Mouse (Mus musculus): ENCODE measurements around the gene Specc1l. TPM values are rescaled to one million over a fixed set of nuclear protein-coding genes. Genes with fewer than 3 reads are reported as not detected.

Gene Specc1l
- polyA plus RNA-seq, 1 experiment from 2014 or later = 41.9 TPM

DNA sequence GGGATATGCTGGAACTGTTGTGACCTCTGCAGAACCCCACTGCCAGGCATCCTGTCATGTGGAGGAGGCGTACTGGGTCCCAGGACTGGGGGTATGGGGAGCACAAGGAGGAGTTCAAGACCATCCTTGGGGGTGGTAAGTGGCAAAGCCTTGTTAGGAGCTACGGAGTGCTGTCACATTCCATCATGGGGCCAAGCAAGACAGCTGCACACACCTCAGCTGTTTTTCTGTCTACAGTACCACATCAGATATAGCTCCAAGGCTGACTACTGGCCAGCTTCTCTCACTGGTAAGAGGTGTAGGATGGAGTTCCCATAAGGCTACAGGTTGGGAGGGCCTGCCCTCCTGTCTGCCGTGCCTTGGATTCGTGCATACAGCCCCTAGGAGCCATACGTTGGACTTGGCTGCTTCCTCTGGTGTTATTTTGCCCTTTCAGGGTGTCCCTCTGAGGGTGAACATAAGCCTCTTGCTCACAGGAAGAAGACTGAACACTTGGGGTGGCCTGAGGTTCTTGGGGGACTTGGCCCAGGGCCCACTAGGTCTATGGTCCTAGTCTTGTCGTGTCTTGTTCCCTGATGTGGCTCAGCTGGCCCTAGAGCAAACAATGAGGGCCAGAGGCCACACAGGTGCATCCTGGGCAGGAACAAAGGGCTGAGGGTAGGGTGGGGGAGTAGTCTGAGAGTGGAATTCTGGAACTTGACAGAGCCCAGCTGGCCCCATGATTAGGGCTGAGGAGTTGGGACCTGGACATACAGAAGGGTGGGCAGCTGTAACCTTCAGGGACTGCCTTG lies 102.5 kb downstream of the Specc1l start:
- Histone ChIP-seq H3K4me1 (peaks cover 21% of the 10 kb centered on the region), H3K27ac (peak overlapping the region; percentile 21; the same call in 1 of the 2 replicates), H3K9me3 (replicated peaks) (no peaks in the 10 kb centered on the region), H3K27me3 (ENCODE audit: low read depth, poor library complexity, severe bottlenecking) (peaks cover 44% of the 10 kb centered on the region), H3K4me3 (no peak overlapping the region), H3K36me3 (peaks cover 35% of the 10 kb centered on the region)
- DNase-seq (ENCODE audit: low spot score) = no peak
- WGBS = 71% methylated on average over 6 of the region's 6 CpGs

DNA sequence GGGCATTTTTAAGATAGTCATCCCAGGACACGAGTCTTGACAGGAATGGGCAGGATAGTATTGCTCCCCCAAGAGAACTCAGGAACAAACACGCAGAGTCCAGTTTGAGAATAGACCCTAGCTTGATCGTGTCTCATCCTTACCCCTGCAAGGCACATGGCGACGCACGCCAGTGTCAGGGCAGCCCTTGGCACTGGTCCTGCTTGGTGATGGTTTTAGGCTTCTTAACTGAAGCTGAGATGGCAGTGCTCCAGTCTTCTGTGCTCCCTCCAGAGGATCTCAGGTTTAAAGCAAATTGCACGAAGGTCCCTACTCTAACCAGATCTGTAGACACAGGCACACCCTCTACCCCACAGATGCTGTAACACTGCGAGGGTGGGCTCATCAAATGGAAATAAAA lies 103.9 kb downstream of the Specc1l start:
- H3K27me3 ChIP-seq (ENCODE audit: low read depth, poor library complexity, severe bottlenecking) = peaks cover 52% of the 10 kb centered on the region
- no peak for DNase-seq (ENCODE audit: low spot score)
- H3K9me3 ChIP-seq (replicated peaks) = no peaks in the 10 kb centered on the region
- H3K4me3 ChIP-seq = no peak overlapping the region
- 79% methylated on average over 8 of the region's 8 CpGs for WGBS
- peaks cover 21% of the 10 kb centered on the region for H3K36me3 ChIP-seq
- peaks cover 24% of the 10 kb centered on the region for H3K4me1 ChIP-seq
- no peak overlapping the region for H3K27ac ChIP-seq

DNA sequence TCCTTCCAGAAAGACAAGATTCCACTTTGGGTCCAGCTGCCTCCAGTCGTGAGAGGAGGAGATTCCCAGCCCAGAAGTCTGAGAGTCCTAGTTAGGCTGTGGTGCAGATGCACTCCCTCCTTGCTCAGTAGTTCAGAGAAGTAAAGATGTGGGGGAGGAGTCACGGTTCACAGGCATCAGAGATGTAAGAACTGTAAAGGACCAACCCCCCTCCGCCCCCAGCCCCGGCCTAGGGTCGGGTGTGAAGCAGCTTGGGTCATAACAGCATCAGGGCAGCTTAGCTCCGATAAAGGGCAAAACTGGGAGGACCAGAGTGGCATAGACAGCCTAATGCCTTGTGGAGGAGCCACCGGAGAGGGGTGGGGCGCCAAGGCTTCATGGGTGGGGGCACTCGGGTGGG lies 104.6 kb downstream of the Specc1l start:
- Histone ChIP-seq H3K27ac (0 out of 2 replicates have a peak overlapping the region, but pooled peaks have one; percentile 48), H3K4me3 (peak overlapping the region; percentile 51), H3K27me3 (ENCODE audit: low read depth, poor library complexity, severe bottlenecking) (peaks cover 52% of the 10 kb centered on the region), H3K36me3 (peaks cover 14% of the 10 kb centered on the region), H3K9me3 (replicated peaks) (no peaks in the 10 kb centered on the region), H3K4me1 (peaks cover 24% of the 10 kb centered on the region)
- DNase-seq (ENCODE audit: low spot score) = peak; percentile 37
- 7% methylated on average over 9 of the region's 9 CpGs for WGBS

DNA sequence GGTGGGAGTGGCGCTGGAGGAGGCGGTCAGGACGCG lies 104.8 kb downstream of the Specc1l start, which contains the start of gene Adora2a:
Gene Adora2a, plus strand, starts transcription at position 6 of the 36 bp plus-strand sequence.
- 0% methylated on average over 4 of the region's 4 CpGs for WGBS
- Histone ChIP-seq H3K27ac (peak within 1 kb of the TSS; percentile 48), H3K4me3 (peak within 1 kb of the TSS; percentile 51), H3K4me1 (peaks cover 24% of the 10 kb centered on the region), H3K27me3 (ENCODE audit: low read depth, poor library complexity, severe bottlenecking) (peaks cover 52% of the 10 kb centered on the region), H3K36me3 (peaks cover 11% of the 10 kb centered on the region), H3K9me3 (replicated peaks) (no peaks in the 10 kb centered on the region)
- no peak for DNase-seq (ENCODE audit: low spot score)

DNA sequence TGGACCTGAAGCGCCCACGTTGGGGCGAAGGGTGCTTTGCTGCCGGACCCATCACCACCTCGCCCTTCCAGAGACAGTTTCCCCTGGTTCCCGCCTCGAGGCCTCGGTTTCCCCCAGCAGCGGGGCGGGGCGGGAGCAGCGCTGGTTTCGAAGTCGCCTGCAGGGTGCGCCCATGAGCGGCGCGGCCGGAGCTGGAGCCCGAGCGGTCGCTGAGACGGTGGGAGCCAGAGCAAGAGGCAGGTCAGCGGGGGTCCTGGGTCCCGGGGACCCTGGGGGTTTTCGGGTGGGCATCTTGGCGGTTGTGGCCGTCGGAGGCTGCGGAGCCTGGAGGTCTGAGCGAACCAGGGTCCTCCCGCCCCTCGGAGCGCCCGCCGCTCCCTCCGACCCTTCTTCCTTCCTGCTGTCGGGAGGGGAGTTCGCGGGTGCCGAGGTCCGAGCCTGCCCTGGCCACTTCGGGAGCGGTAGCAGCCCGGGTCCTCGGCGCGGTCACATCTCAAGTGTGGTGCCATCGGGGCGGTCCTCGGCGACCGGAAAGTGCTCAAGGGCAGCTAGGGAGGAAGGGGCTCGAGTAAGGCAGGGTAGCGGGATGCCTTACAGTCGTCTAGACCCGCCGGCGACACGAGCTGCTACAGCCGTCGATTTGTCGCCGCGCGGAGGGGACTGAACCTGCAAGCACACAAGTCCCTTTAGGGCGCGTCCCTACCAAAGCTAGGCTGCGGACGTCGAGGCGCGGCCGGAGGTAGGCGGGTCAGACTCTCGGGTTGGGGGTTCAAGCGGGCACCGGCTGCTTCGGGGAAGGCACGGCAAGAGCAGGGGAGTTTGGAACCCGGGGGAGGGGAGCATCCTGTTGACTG lies 105.3 kb downstream of the Specc1l start:
- peaks cover 52% of the 10 kb centered on the region for H3K27me3 ChIP-seq (ENCODE audit: low read depth, poor library complexity, severe bottlenecking)
- peak; percentile 74 for DNase-seq (ENCODE audit: low spot score)

DNA sequence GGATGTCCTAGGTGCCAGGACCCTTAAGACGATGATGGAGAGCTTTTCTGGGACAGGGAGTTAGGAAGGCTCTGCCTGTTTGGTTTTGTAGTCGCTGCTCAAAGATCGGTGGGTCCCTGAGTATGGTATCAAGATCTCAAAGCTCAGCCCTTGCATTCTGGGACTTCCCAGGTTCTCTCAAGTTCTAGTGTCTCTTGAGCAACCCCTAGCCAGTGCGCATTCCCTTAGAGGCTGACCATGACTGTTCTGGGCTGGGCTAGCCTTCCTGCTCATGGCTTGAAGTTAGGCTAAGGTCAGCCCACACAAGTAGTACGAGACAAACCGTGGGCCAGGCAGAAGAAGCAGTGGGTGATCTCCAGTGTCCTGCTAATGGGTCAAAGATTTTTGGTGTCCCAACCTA lies 106.3 kb downstream of the Specc1l start:
- 0 out of 2 replicates have a peak overlapping the region, but pooled peaks have one; percentile 51 for H3K4me3 ChIP-seq
- no peaks in the 10 kb centered on the region for H3K9me3 ChIP-seq (replicated peaks)
- H3K27ac ChIP-seq = no peak overlapping the region
- no peak for DNase-seq (ENCODE audit: low spot score)
- H3K36me3 ChIP-seq = no peaks in the 10 kb centered on the region
- peaks cover 52% of the 10 kb centered on the region for H3K27me3 ChIP-seq (ENCODE audit: low read depth, poor library complexity, severe bottlenecking)
- H3K4me1 ChIP-seq = peaks cover 30% of the 10 kb centered on the region
- WGBS = 85% methylated on average over 6 of the region's 6 CpGs

More for the DNA sequence above, 105.3 kb downstream of the Specc1l start:
- Histone ChIP-seq H3K4me1 (peaks cover 24% of the 10 kb centered on the region), H3K9me3 (replicated peaks) (no peaks in the 10 kb centered on the region), H3K36me3 (peaks cover 7% of the 10 kb centered on the region), H3K27ac (peak overlapping the region; percentile 48), H3K4me3 (peak overlapping the region; percentile 51)
- WGBS = 2% methylated on average over 81 of the region's 81 CpGs

DNA sequence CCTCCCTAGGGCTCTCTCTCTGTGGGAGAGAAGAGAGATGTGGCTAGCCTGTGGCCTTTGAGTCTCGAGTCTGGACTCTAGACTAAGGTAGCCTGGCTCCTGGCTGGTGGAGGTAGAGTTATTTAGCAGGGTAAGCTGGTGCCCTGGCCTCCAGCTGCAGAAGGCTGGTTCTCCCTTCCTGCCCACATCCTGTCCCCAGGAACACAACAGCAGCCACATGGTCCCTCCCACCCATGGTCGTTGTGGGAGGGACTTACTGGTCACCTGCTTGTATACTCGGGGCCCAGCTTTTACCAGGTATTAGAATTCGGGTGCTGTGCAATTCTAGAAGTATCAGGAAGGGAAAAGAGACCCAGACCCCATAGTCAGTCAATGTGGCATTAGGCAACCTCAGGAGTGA lies 108.4 kb downstream of the Specc1l start:
- 65% methylated on average over 4 of the region's 4 CpGs for WGBS
- no peaks in the 10 kb centered on the region for H3K9me3 ChIP-seq (replicated peaks)
- no peak overlapping the region for H3K27ac ChIP-seq
- peaks cover 29% of the 10 kb centered on the region for H3K4me1 ChIP-seq
- H3K36me3 ChIP-seq = no peaks in the 10 kb centered on the region
- DNase-seq (ENCODE audit: low spot score) = no peak
- peaks cover 48% of the 10 kb centered on the region for H3K27me3 ChIP-seq (ENCODE audit: low read depth, poor library complexity, severe bottlenecking)
- H3K4me3 ChIP-seq = no peak overlapping the region

DNA sequence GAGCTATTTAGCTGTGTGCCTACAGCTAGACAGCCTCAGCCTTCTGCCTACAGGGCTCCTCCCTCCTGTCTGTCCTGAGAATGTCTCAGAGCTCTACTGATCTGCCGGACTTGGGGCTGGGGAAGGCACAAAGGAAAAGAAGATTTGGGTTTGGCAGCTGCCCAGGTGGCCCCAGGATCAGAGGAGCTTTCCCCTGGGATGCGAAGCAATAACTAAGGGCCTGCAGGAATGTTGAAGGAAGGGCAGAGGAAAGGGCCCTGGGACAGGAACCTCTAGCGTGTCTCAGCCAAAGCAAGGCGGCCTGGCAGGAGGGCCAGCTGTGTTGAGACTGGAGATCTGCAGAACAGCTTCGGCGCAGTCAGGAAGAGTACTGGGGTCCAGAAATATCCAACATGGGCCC lies 111.1 kb downstream of the Specc1l start:
- WGBS = 75% methylated on average over 6 of the region's 6 CpGs
- no peak for DNase-seq (ENCODE audit: low spot score)
- no peaks in the 10 kb centered on the region for H3K36me3 ChIP-seq
- no peaks in the 10 kb centered on the region for H3K9me3 ChIP-seq (replicated peaks)
- H3K4me1 ChIP-seq = peaks cover 13% of the 10 kb centered on the region
- H3K4me3 ChIP-seq = no peak overlapping the region
- H3K27ac ChIP-seq = no peak overlapping the region
- H3K27me3 ChIP-seq (ENCODE audit: low read depth, poor library complexity, severe bottlenecking) = peaks cover 22% of the 10 kb centered on the region

DNA sequence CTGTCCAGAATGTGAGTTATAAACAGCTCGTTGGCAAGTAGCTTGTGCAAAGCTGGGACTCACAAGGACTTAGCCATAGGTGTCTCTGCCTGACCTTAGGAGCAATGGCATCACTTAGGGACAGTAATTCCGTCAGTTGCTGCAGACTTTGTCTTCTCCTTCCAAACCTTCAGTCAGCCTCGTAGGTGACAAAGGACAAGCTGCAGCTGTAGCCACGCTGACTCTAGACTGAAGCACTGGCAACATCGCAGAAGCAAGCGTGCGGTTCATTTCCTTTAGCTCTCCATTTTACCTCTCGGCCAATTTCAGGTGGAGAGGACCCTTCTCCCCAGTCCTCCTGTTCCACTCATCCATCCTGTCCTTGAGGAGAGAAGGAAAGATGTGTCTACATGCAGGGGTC lies 112.1 kb downstream of the Specc1l start:
- no peak overlapping the region for H3K4me3 ChIP-seq
- no peaks in the 10 kb centered on the region for H3K36me3 ChIP-seq
- no peak for DNase-seq (ENCODE audit: low spot score)
- no peak overlapping the region for H3K27ac ChIP-seq
- H3K4me1 ChIP-seq = peaks cover 13% of the 10 kb centered on the region
- H3K27me3 ChIP-seq (ENCODE audit: low read depth, poor library complexity, severe bottlenecking) = peaks cover 12% of the 10 kb centered on the region
- H3K9me3 ChIP-seq (replicated peaks) = no peaks in the 10 kb centered on the region
- WGBS = 90% methylated on average over 8 of the region's 8 CpGs

DNA sequence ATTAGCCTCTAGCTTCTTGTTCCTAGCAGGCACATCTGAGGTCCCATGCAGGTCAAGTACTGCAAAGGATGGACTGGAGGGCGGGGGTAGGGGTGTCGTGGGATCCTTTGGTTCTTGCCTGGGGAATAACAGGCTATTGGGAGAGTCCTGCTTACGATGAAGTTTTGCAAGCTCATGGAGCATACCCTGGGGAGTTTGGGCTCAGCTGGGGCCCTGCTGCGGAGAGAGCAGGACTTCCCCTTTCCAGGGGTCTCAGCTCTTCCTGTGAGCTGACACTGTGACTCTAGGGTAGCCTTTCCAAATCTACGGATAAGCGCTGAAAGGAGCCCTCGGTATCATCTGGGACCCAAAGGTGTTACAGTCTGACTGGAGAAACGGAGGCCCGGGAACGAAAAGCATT lies 112.5 kb downstream of the Specc1l start:
- H3K4me3 ChIP-seq = no peak overlapping the region
- peaks cover 13% of the 10 kb centered on the region for H3K4me1 ChIP-seq
- H3K27me3 ChIP-seq (ENCODE audit: low read depth, poor library complexity, severe bottlenecking) = peaks cover 8% of the 10 kb centered on the region
- no peak overlapping the region for H3K27ac ChIP-seq
- H3K36me3 ChIP-seq = no peaks in the 10 kb centered on the region
- no peaks in the 10 kb centered on the region for H3K9me3 ChIP-seq (replicated peaks)
- 70% methylated on average over 10 of the region's 10 CpGs for WGBS
- no peak for DNase-seq (ENCODE audit: low spot score)

DNA sequence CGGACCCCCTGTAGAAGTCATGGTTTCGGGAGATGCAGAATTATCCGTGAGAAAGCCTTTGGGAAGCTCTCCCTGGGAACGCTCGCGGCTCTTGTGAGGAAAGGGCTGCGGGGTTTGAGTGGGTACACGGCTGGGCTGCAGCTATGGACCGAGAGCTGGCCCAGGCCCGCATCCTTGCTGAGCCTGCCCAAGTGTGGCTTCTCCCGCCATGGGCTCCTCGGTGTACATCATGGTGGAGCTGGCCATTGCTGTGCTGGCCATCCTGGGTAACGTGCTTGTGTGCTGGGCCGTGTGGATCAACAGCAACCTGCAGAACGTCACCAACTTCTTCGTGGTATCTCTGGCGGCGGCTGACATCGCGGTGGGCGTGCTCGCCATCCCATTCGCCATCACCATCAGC lies 113.9 kb downstream of the Specc1l start:
- WGBS = 96% methylated on average over 23 of the region's 23 CpGs
- no peaks in the 10 kb centered on the region for H3K36me3 ChIP-seq
- no peaks in the 10 kb centered on the region for H3K9me3 ChIP-seq (replicated peaks)
- no peak overlapping the region for H3K27ac ChIP-seq
- H3K4me1 ChIP-seq = peaks cover 10% of the 10 kb centered on the region
- H3K27me3 ChIP-seq (ENCODE audit: low read depth, poor library complexity, severe bottlenecking) = no peaks in the 10 kb centered on the region
- no peak for DNase-seq (ENCODE audit: low spot score)
- H3K4me3 ChIP-seq = no peak overlapping the region

DNA sequence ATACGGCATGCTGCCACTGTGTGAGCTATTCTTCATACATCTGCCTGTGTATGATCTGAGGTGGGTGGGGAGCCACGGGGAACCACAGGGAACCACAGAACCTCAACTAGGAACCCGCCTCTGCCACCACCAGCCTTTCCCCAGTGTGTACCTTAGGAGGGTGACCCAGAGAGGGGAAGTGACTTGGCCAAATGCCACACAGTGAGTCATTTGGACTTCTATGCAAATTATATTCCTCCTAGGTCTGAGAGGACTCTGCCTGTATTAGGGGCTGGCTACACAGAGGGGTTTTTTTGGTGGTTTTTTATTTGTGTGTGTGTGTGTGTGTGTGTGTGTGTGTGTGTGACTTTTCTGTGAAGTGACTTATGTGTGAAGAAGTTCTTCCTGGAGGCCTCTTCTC lies 114.7 kb downstream of the Specc1l start:
- H3K4me1 ChIP-seq = peaks cover 10% of the 10 kb centered on the region
- no peak overlapping the region for H3K4me3 ChIP-seq
- H3K36me3 ChIP-seq = no peaks in the 10 kb centered on the region
- H3K9me3 ChIP-seq (replicated peaks) = no peaks in the 10 kb centered on the region
- no peaks in the 10 kb centered on the region for H3K27me3 ChIP-seq (ENCODE audit: low read depth, poor library complexity, severe bottlenecking)
- no peak overlapping the region for H3K27ac ChIP-seq
- WGBS = 86% methylated on average over 3 of the region's 3 CpGs
- DNase-seq (ENCODE audit: low spot score) = no peak

DNA sequence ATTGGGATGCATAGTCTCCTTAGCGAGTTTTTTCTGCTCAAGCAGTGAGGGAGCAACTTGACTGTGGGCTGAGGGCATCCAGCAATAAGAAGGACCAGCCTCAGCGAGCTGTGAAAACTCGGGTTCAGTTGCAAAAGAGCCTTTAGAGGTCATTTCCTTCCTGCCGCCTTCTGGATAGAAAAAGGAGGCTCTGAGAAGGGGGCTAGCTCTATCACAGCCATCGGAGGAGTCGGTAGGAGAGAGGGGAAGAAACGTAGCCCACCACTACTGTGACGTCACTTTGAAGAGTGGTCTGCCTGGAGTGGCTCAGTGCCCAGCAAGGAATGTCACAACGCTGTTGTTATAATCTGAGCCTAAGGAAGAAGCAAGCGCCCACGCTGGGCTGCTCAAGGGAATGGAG lies 115.2 kb downstream of the Specc1l start:
- 80% methylated on average over 11 of the region's 11 CpGs for WGBS
- DNase-seq (ENCODE audit: low spot score) = no peak
- Histone ChIP-seq H3K36me3 (no peaks in the 10 kb centered on the region), H3K4me1 (peaks cover 10% of the 10 kb centered on the region), H3K4me3 (no peak overlapping the region), H3K27me3 (ENCODE audit: low read depth, poor library complexity, severe bottlenecking) (no peaks in the 10 kb centered on the region), H3K9me3 (replicated peaks) (no peaks in the 10 kb centered on the region), H3K27ac (no peak overlapping the region)

Measured in limb, embryonic 10.5 days (tissue).